Mouse (Mus musculus): ENCODE measurements around the gene Dtx4. TPM values are rescaled to one million over a fixed set of nuclear protein-coding genes. Genes with fewer than 3 reads are reported as not detected.
A peak's percentile ranks its signal among the peaks of the same experiment; 100 is the strongest.
"Not testable (repeated sequence)": the region's sequence is repeated elsewhere in the genome, so short reads cannot be mapped to it uniquely, and the experiment has no call there.

Gene Dtx4
- total RNA-seq (2014; fragmentation: Nextera tagmentation), result 48.3 and 48.4 TPM in 2 replicates
- total RNA-seq (2017), result 38.7 and 47.3 TPM in 2 replicates

DNA sequence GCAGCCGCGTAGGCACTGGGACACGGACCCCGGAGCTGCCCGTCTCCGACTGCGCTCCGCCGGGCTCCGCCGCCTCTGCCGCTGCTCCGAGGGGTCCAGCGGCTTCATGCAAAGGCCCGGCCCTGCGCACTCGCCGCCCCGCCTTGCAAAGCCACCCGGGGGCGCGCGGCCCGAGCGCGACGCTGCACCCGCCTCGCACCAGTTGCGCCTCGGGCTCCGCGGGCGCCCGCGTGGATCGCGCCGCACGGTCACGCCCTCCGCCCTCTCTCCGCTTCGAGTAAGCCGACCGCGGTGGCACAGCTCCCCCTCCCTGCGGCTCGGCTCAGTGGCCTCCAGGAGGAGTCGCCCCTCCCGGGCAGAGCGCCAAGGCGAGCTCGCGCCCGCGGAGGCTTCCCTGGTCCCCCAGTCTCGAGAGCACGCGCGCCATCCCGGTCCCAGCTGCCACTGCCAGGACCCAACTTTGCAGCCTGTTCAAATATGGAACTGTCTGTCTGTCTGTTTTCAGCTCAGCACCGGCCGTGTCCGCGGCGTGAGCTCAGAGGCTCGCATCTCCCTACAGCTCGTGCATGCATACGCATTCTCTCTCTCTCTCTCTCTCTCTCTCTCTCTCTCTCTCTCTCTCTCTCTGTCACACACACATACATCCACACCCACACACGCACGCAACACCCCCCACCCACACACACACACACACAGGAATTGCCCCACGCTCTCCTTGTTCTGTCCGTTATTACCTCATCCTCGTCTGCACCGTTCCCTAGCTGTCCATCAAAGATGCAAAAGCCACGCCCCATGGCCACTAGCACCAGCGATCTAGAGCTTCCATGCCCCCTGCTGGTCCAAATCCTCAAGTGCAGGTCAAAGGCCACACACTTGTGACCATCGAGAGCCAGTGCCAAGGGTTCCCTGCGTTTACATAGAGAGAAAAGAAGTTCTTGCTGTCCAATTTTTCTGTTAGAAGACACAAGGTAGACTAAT is at the start of gene Dtx4:
TSS of gene Dtx4 (minus strand) at position 85 of the 978 bp plus-strand sequence.
- peak; percentile 85 for ATAC-seq (replicated peaks; ENCODE audit: poor library complexity, severe bottlenecking)

GRCm38 (mm10) chr19:12550005-12550942 is 49.0 kb upstream of the Dtx4 start:
- ATAC-seq (replicated peaks; ENCODE audit: poor library complexity, severe bottlenecking), result no peak

- ATAC-seq (replicated peaks; ENCODE audit: poor library complexity, severe bottlenecking), result peak; percentile 52
These were observed 47.9 kb upstream of the Dtx4 start for GRCm38 (mm10) chr19:12549166-12549565.

GRCm38 (mm10) chr19:12545440-12545839 is 44.2 kb upstream of the Dtx4 start, which contains the start of gene Fam111a:
Gene Fam111a (plus strand): TSS chr19:12545740.
- not testable (repeated sequence) for ATAC-seq (replicated peaks; ENCODE audit: poor library complexity, severe bottlenecking)

DNA sequence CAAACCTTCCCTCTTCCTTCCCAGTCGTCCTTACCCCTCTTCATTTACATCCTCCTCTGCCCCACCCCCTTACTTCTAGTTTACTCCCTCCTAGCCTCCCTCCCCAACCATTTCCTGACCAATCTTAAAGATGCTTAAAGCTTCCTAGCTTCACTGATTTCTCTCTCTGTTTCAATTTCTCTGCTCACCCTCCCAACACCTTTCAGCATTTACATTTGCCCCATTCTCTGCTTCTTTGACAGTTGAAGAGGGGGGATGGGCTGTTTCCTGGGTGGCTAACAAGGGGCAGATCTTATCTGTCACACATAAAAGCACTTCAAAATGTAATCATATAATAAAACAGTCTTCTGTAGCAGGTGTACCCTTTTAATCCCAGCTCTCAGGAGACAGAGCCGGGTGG is 40.4 kb upstream of the Dtx4 start:
- no peak for ATAC-seq (replicated peaks; ENCODE audit: poor library complexity, severe bottlenecking)

DNA sequence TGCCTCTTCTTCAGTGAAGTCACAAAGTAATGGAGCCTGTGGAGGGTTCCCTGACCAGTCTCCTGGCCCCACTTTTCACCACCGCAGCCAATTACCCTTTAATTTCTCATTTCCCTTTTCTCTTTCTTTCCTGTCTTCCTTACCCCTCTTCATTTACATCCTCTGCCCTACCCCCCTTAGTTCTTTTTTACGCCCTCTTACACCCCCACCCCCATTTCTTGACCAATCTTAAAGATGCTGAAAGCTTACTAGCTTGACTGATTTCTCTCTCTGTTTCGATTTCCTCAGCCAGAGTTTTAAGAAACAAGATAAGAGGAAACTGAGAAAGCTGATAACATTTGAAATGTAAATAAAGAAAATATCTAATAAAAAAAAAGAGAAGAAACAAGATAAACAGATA is 39.5 kb upstream of the Dtx4 start:
- ATAC-seq (replicated peaks; ENCODE audit: poor library complexity, severe bottlenecking), result peak; percentile 59

DNA sequence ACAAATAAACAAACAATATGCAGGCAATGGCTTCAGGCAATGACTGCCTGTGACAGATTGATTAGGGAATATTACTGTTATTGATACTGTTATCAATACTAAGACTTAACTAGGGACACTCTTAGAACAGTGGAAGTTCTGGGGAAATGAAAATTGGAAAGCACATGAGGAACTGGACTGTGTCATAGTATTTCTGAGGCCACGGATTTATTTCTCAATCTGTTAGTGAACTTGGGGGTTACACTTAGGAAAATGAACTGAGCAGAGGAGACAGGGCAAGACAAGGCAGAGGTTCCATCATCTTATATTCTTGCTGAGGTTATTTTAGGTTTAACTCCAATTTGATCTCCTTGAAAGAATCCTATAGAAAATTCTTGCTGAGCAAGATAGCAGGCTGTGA is 38.7 kb upstream of the Dtx4 start:
- peak; percentile 61 for ATAC-seq (replicated peaks; ENCODE audit: poor library complexity, severe bottlenecking)

GRCm38 (mm10) chr19:12537168-12537567 is 35.9 kb upstream of the Dtx4 start:
- peak; percentile 73 for ATAC-seq (replicated peaks; ENCODE audit: poor library complexity, severe bottlenecking)

- ATAC-seq (replicated peaks; ENCODE audit: poor library complexity, severe bottlenecking), result peak; percentile 75
These were observed 22.1 kb upstream of the Dtx4 start for GRCm38 (mm10) chr19:12523377-12523776.

DNA sequence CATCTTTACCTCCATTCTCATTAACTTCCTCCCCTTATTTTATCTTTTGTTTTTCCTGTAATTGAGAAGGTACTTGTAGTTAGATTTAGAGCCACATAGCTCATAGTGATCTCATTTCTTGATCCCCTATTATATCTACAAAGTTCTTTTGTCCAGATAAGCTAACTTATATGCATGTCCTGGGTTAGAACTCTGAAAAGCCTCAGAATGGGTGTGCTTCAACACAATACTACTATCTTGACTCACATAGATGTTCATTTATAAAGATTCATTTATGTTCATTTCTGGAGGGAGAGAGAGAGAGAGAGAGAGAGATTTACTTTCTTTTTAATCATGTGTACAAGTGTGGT is 17.3 kb upstream of the Dtx4 start:
- ATAC-seq (replicated peaks; ENCODE audit: poor library complexity, severe bottlenecking), result no peak

DNA sequence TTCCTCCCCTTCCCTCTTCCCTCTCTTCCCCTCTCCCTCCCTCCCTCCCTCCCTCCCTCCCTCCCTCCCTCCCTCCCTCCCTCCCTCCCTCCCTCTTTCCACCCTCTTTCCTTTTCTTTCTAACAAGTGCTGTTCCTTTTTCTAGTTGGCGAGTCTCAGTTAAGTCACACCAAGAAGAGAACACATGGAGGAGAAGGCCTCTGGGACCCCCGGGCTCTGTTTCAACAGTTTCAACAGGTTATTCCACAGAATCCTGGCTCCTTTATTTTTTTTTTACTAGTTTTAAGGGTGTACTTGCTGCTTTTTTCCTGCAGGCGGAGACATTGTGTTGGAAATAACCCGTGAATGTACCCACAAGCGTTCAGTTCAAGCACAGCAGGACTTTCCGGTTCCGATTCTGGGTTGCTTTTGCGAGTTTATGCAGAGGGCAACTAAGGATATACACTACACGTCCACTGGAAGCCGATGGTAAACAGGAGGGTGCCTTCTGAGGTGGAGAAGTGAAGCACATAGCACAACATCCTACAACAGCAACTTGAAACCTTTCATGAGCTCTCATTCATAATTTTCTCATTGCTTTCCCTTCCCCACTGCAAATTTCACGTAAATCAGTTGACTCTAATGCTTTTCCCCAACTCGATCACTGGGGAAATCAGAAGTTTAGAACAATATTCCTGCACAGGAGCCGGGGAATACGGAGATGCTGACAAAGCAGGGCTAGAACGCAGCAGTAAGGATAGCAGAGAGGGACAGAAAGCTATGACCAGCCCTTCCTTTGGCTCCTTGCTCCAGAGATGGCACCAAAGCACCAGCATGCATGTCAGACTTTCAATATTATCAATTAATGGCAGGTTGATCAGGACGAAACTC is 16.7 kb upstream of the Dtx4 start:
- ATAC-seq (replicated peaks; ENCODE audit: poor library complexity, severe bottlenecking), result peak; percentile 84

- 0 out of 2 replicates have a peak, but pooled peaks have one; percentile 53 for ATAC-seq (replicated peaks; ENCODE audit: poor library complexity, severe bottlenecking)
These were observed 13.4 kb upstream of the Dtx4 start for GRCm38 (mm10) chr19:12514621-12515020.

DNA sequence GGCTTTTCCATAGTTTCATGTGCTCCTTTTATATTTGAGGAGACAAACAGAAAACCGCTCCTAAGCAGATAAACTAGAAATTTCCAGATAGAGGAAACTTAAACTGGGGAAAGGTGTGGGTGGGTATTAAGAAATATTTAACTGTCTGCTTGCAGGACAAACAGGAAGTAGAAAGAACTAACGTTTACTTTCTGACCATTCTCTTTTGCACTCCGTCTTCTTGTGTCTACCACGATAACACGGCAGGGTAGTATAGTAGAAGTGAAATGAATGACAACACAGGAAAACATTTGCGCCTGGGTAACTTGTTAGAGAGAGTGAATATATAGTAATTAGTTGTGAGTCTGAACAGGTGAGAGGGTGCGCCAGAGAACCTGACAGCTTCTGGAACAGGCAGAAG is 1.5 kb upstream of the Dtx4 start:
- peak; percentile 12; the same call in 1 of the 2 replicates for ATAC-seq (replicated peaks; ENCODE audit: poor library complexity, severe bottlenecking)

- peak; percentile 19 for ATAC-seq (replicated peaks; ENCODE audit: poor library complexity, severe bottlenecking)
These were observed 358 bp downstream of the Dtx4 start for GRCm38 (mm10) chr19:12500881-12501311.

DNA sequence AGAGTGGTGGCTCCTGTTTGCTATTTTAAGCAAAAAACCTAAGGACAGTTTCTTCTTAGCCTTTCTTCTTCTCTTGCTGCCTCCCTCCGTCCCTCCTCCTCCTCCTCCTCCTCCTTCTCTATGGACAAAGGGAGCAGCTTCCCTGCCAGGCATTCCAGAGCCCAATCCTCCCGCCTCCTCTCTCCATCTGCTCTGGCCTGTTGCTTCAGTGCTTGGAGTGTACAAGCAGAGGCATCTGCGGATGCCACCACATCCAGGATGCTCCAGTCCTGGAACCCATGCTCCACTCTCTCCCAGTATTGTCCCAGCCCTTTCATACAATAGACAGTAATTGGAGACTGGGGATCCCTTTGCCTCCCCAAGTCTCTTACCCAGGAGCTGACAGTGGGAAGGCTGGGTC is 1.1 kb downstream of the Dtx4 start:
- ATAC-seq (replicated peaks; ENCODE audit: poor library complexity, severe bottlenecking), result no peak

- ATAC-seq (replicated peaks; ENCODE audit: poor library complexity, severe bottlenecking), result no peak
These were observed 1.8 kb downstream of the Dtx4 start for GRCm38 (mm10) chr19:12499485-12499884.

DNA sequence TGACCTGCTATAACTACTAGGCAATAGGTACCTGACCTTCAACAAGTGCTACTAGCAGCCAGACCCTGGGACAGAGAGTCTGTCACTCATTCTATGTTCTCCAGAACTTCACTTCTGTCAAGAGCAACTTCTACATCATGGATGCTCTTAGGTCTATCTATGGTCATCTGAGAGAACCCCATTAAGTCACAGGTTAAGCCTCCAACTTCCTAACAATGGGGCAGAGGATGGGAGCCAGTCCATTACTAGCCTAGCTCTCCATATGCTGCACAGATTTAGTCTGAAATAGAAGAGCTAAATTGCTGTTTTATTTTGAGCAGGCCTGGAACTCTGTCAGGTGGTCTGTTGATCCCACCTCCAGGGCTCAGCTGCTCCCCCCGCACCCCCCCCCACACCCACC is 2.3 kb downstream of the Dtx4 start:
- no peak for ATAC-seq (replicated peaks; ENCODE audit: poor library complexity, severe bottlenecking)

- ATAC-seq (replicated peaks; ENCODE audit: poor library complexity, severe bottlenecking), result no peak
These were observed 2.9 kb downstream of the Dtx4 start for GRCm38 (mm10) chr19:12498321-12498720.

- ATAC-seq (replicated peaks; ENCODE audit: poor library complexity, severe bottlenecking), result no peak
These were observed 3.3 kb downstream of the Dtx4 start for GRCm38 (mm10) chr19:12497909-12498308.

DNA sequence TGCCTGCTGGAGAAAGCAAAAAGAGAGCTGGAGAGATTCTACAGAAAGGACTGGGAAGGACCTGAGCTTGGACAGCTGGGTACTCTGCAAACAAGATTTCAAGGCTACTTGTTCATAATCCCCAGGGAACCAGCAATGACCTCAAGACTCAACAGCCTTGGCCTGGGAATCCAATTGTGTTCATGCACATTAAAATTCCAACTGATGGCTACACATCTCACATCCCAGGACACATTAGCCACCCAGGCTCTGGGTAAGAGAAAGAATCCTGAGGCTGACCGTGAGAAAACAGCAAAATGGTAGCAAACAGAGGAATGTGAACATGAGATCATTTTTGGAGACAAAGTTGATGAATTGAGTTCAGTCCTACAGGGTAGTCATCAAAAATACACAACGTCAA is 5.0 kb downstream of the Dtx4 start:
- no peak for ATAC-seq (replicated peaks; ENCODE audit: poor library complexity, severe bottlenecking)

All from granulocyte monocyte progenitor cell, adult 5-6 weeks (primary cell).